Mouse (Mus musculus) WW6 (cell line): Measurements from ENCODE around the gene Gm11569.
"Not testable (repeated sequence)": the region's sequence is repeated elsewhere in the genome, so short reads cannot be mapped to it uniquely, and the experiment has no call there.

Experiments
- DNase-seq: peaks from one replicate; pipeline ENCODE4 v3.0.0-alpha.2; 2013; ENCODE audit warnings: low read depth, low spot score

The Gm11569 gene

GRCm38 (mm10) chr11:99798832-99799231, at the start of gene Gm11569:
Gm11569 (minus strand) TSS chr11:99798932.
- not testable (repeated sequence) for DNase-seq

DNA sequence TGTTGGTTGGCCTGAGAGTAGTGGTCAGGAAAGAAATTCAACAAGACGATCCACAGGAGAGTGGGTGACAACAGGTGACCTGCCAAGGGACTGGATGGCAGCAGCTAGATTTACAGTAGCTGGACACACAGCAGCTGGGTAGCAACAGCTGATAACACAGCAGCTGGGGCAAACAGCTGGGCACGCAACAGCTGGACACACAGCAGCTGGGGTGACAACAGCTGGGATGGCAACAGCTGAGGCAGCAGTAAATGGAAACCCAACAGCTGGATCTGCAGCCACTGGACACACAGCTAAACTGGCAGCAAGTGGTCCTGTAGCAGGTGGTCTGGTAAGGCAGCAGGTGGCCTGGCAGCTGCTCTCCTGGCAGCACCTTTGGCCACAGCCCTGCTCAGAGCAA, 48.0 kb upstream of the Gm11569 start:
- DNase-seq: no peak

DNA sequence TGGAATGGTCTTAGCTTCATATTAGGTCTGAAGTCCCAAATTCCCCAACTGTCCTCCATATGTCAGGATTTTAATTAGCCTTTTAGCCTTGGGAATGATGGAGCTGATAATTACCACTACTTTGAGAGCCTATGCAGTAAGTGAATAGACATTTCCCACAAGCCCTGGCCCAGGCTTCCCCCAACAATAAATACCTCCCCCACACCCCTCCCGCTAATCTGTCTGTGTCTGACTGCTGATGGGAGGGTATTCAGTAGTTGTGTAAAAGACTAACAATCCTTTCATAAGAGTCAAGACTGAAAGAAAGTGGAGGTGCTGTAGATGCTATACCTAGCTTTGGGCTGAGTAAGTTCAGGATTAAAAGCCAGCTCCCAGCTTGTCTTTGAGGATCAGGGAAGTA, 43.5 kb upstream of the Gm11569 start:
- DNase-seq: no peak

DNA sequence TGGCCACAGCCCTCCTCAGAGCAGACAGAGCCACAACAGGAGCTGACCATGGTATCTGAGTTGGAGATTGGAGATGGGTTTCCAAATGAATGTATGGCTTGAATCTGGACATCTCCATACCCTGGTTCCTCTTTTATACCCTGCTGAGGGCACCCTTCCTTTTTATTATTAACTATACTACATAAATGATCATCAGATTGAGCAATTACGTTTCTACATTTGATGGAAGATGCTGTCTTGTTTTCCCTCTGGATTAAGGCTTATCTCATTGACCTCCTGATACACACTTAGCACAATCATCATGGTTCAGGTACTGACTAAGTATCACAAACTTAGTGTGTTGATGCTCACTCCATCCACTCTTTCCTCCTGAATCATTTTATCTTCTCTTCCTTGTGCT, 39.2 kb upstream of the Gm11569 start, which contains the start of gene 2300003K06Rik:
2300003K06Rik (minus strand) TSS at position 101 of the 400 bp plus-strand sequence.
- no peak for DNase-seq

DNA sequence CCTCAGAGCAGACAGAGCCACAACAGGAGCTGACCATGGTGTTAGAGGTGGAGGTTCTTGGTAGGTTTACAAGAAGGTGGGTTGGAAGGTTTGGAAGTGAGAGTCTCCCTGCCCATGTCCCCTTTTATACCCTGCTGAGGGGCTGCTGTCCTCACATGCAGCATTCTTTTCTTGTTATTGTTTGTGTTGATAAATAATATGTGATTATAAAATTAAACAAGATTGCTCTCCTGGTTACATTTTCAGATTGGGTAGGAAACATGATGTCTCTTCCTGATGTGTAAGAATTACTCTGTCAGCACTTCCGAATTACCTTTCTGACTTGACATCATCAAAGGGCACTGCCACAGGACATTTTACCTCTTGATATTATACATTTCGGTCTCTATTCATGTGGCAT, 16.8 kb upstream of the Gm11569 start, which contains the start of gene Gm11564:
Gm11564 (minus strand) TSS at position 101 of the 400 bp plus-strand sequence.
- DNase-seq: not testable (repeated sequence)

DNA sequence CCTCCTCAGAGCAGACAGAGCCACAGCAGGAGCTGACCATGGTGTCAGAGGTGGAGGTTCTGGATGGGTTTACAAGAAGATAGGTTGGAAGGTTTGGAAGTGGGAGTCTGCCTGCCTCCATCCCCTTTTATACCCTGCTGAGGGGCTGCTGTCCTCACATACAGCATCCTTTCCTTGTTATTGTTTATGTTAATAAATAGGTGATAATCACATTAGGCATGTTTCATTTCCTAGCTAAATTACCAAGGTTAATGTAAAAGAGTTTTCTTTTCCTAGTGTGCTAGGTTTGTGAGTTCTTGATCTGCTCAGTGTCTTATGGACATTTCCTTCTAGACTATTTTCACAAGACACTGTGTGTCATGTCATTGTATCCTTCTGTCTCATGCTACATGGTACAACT, 11.1 kb upstream of the Gm11569 start, which contains the start of gene Krtap4-13:
Krtap4-13 (minus strand) TSS at position 101 of the 400 bp plus-strand sequence.
- DNase-seq: not testable (repeated sequence)

- not testable (repeated sequence) for DNase-seq
Observed at GRCm38 (mm10) chr11:99804346-99804745, 5.6 kb upstream of the Gm11569 start, which contains the start of gene Gm11554. Gm11554 (minus strand) TSS chr11:99804446.

- DNase-seq: no peak
Observed at GRCm38 (mm10) chr11:99793367-99793766, 5.4 kb downstream of the Gm11569 start, which contains the start of gene Gm11596. Gm11596 (minus strand) TSS chr11:99793467.

GRCm38 (mm10) chr11:99784900-99785299, 13.8 kb downstream of the Gm11569 start, which contains the start of gene Krtap4-9:
Krtap4-9 (plus strand) TSS chr11:99785200.
- DNase-seq: not testable (repeated sequence)

DNA sequence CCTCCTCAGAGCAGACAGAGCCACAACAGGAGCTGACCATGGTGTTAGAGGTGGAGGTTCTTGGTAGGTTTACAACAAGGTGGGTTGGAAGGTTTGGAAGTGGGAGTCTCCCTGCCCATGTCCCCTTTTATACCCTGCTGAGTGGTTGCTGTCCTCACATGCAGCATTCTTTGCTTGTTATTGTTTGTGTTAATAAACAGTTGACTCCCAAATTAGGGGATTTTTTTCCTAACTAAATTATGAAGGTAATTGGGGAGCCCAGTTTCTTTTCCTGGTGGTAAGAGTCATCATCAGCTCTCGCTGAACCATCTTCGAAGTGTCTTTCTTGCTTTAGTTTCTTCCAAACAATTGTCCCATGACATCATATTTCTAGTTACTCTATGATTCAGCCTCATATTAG, 18.1 kb downstream of the Gm11569 start, which contains the start of gene Krtap4-8:
Krtap4-8 (minus strand) TSS at position 101 of the 400 bp plus-strand sequence.
- DNase-seq: no peak

GRCm38 (mm10) chr11:99778401-99778800, 20.3 kb downstream of the Gm11569 start:
- DNase-seq: no peak

DNA sequence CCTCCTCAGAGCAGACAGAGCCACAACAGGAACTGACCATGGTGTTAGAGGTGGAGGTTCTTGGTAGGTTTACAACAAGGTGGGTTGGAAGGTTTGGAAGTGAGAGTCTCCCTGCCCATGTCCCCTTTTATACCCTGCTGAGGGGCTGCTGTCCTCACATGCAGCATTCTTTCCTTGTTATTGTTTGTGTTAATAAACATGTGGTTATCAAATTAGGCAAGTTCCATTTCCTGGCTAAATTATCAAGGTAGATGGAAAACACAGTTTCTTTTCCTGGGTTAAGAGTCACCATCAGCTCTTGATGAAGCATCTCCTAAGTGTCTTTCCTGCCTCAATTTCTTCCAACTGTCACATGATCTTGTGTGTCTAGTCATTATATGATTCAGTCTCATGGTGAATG, 25.9 kb downstream of the Gm11569 start, which contains the start of gene Gm11595:
Gm11595 (minus strand) TSS at position 101 of the 400 bp plus-strand sequence.
- DNase-seq: not testable (repeated sequence)

GRCm38 (mm10) chr11:99768410-99768809, 30.3 kb downstream of the Gm11569 start:
- no peak for DNase-seq

DNA sequence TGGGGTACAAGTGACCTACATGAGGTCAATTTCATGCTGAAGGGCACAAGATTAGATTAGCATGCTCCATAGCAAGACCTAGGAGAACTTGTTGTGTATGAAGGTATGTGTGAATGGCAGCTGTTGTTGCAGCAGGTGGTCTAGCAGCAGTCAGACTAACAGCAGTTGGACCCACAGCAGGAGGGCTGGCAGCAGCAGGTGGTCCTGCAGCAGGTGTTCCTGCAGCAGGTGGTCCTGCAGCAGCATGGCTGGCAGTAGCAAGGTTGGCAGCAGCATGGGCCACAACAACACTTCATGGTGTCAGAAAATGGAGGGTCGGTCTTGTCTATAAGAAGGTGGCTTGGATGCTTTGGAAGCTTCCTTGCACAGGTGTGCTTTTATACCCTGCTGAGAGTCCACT, 39.9 kb downstream of the Gm11569 start:
- no peak for DNase-seq
